Mouse (Mus musculus) intestine, embryonic 14.5 days (tissue): Measurements from ENCODE around the gene Epha1. TPM values are rescaled to one million over a fixed set of nuclear protein-coding genes. Genes with fewer than 3 reads are reported as not detected.
A peak's percentile ranks its signal among the peaks of the same experiment; 100 is the strongest.

Source experiments
- ATAC-seq: fragments of 200-750 bp; cut with Nextera tagmentation; replicated peaks from 2 replicates; pipeline ENCODE4 v1.8.0; 2017; ENCODE audit warnings: low read depth, moderate number of reproducible peaks, moderate TSS enrichment, moderate library complexity; ENCODE audit not compliant: low FRiP score, low TSS enrichment
- DNase-seq: peaks from one replicate; pipeline ENCODE4 v3.0.0-alpha.2; 2018; ENCODE audit warnings: low spot score
- H3K27ac ChIP-seq: fragments of 300-500 bp; sonication (generic); 2 replicates; pipeline ENCODE4 v1.5.1; 2014; ENCODE audit warnings: low read depth, mild to moderate bottlenecking, control low read depth
- H3K27me3 ChIP-seq: fragments of 300-500 bp; sonication (generic); replicated peaks from 2 replicates; pipeline ENCODE4 v1.6.1; 2014; ENCODE audit warnings: low read length, control low read depth; ENCODE audit not compliant: control insufficient read depth, insufficient read depth
- H3K36me3 ChIP-seq: fragments of 300-500 bp; sonication (generic); 2 replicates; pipeline ENCODE4 v1.6.1; 2014; ENCODE audit warnings: low read length, control low read depth; ENCODE audit not compliant: control insufficient read depth, insufficient read depth
- H3K4me1 ChIP-seq: fragments of 300-500 bp; sonication (generic); replicated peaks from 2 replicates; pipeline ENCODE4 v1.6.1; 2014; ENCODE audit warnings: low read length, control low read depth, mixed read lengths; ENCODE audit not compliant: control insufficient read depth, insufficient read depth
- H3K4me2 ChIP-seq: fragments of 300-500 bp; sonication (generic); 2 replicates; pipeline ENCODE4 v1.6.1; 2014; ENCODE audit warnings: low read length
- H3K4me3 ChIP-seq: fragments of 300-500 bp; sonication (generic); 2 replicates; pipeline ENCODE4 v1.5.1; 2014; ENCODE audit warnings: low read depth, low read length, control low read depth, mixed read lengths
- H3K9ac ChIP-seq: fragments of 300-500 bp; sonication (generic); 2 replicates; pipeline ENCODE4 v1.6.1; 2014; ENCODE audit warnings: mild to moderate bottlenecking, low read length
- H3K9me3 ChIP-seq: fragments of 300-500 bp; sonication (generic); 2 replicates; pipeline ENCODE4 v1.6.1; 2016; ENCODE audit warnings: low read length, control low read depth; ENCODE audit not compliant: control insufficient read depth
- WGBS: fragments of 180-500 bp; shearing (Covaris S2); extraction: QIAGEN DNeasy Blood & Tissue Kit; methylation state at CpG from one replicate; pipeline ENCODE4 v1.1.7; 2014; 5-methylcytosine and 5-hydroxymethylcytosine counted together
- polyA plus RNA-seq: library from polyadenylated mRNA; unstranded; fragments of >200 nt; fragmentation: Nextera tagmentation; extraction: Ambion mirVana; gene quantifications from 2 replicates; pipeline ENCODE4 v1.2.1, GENCODE M21; 2014

Gene Epha1
- polyA plus RNA-seq, 1 experiment from 2014 or later, result 2.5 TPM

DNA sequence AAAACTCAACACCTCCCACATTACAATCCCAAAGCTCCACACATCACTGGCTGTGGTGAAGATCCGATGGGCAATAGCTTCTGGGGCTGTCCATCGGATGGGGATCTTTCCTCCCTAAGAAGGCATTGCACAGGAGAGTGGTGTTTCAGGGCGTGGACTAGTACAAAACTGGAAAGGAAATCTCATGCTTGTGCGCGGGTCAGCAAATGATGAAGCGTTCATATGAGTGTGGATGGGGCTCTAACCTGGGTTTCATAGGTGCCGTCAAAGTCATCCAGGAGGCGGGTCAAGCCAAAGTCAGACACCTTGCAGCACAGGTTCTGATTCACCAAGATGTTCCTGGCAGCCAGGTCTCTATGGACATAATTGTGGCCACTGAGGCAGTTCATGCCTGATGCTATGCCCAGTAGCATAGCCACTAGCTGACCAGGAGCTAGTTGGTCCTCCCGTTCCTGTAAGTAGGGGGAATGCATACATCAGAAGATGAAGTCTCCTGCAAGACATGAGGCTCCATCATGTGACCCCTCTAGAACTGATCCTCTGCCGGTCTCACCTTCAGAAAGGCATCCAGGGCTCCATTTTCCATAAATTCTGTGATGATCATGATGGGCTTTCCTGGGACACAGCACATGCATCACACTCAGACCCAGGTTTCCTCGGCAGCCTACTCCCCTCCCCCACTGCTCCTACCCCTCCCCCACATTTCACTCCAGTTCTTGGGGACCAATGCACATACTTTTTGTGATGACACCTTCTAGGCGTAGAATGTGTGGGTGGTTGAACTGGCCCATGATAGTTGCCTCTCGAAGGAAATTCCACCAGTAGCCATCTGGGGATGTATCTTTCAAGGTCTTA is 11.8 kb downstream of the Epha1 start:
- H3K9ac ChIP-seq, result no peak overlapping the region
- H3K4me1 ChIP-seq, result peaks cover 4% of the 10 kb centered on the region; the same call in 1 of the 2 replicates
- H3K27me3 ChIP-seq, result no peaks in the 10 kb centered on the region
- no peaks in the 10 kb centered on the region for H3K9me3 ChIP-seq
- H3K4me3 ChIP-seq, result no peak overlapping the region
- ATAC-seq (no peak), DNase-seq (no peak)
- H3K4me2 ChIP-seq, result no peak overlapping the region
- H3K27ac ChIP-seq, result no peak overlapping the region
- WGBS, result 88% methylated on average over 13 of the region's 13 CpGs
- peaks cover 57% of the 10 kb centered on the region for H3K36me3 ChIP-seq

DNA sequence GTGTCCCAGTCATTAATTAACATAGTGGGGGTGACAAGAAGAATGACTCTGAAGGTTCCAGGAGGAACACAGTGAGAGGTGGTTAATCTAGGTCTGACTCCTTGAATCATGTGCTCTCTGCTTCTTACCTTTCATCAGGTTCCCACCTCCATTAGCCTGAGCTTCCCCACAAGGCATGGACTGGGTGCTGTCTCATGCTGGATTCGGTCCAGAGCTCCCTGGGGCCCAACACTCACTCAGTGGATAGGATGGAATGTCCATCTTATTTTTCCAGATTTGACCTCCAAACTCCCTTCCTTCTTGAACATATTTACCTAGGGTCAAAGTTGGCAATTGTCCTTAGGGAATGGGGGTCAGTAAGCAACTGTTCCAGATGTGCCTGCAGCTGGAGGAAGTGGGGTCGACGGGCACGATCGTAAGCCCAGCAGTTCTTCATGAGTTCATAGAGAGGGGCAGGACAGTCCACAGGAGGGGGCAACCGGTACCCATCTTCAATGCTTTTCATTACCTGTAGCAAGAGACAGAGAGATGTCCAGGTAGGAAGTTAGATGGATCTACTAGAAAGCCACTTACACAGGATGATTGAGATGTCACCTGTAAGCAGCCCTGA is 12.7 kb downstream of the Epha1 start:
- Histone ChIP-seq H3K36me3 (peaks cover 66% of the 10 kb centered on the region), H3K4me3 (no peak overlapping the region), H3K27me3 (no peaks in the 10 kb centered on the region), H3K4me2 (no peak overlapping the region), H3K27ac (no peak overlapping the region), H3K9ac (no peak overlapping the region), H3K9me3 (no peaks in the 10 kb centered on the region), H3K4me1 (peaks cover 4% of the 10 kb centered on the region; the same call in 1 of the 2 replicates)
- 90% methylated on average over 6 of the region's 6 CpGs for WGBS
- DNase-seq (no peak), ATAC-seq (no peak)

DNA sequence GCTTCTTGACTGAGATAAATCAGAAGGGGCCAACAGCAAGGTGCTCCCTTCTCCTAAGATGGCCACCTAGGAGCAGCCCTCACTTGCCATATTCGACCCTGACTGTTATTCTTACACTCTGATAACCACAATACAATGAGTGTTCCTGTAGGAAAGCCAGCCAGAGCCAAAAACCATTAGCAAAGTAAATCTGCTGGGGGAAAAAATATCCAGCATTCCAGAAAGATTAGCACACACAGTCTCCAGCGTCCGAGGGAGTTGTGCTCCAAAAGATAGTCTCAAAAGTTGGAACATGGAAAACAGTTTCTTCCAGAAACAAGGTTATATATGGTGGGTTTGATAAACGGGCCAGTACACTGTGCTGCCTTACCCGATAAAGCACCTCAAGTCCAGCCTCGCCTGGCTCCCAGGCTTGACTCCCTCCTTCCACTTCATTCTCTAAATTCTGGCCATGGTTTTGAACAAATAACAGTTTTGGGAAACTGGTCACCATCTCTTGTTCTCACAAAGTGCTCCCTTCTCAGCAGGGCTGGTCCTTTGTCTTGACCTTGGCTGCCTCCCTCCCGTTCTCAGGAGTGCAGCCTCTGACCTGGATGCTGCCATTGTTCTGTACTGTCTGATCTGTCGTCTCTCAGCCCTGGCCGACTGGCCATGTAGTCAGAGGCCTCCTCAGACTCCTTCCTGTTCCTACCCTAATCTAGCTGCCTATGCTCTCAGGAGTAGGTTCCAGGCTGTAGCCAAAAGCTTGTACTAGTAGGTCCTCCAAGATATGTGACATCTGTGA is 13.5 kb downstream of the Epha1 start:
- H3K27ac ChIP-seq, result 0 out of 2 replicates have a peak overlapping the region, but pooled peaks have one; percentile 18
- no peaks in the 10 kb centered on the region for H3K9me3 ChIP-seq
- peaks cover 10% of the 10 kb centered on the region for H3K4me1 ChIP-seq
- no peak for DNase-seq
- H3K36me3 ChIP-seq, result peaks cover 70% of the 10 kb centered on the region
- 67% methylated on average over 9 of the region's 9 CpGs for WGBS
- H3K4me3 ChIP-seq, result no peak overlapping the region
- no peak overlapping the region for H3K4me2 ChIP-seq
- ATAC-seq, result no peak
- no peaks in the 10 kb centered on the region for H3K27me3 ChIP-seq
- H3K9ac ChIP-seq, result no peak overlapping the region

DNA sequence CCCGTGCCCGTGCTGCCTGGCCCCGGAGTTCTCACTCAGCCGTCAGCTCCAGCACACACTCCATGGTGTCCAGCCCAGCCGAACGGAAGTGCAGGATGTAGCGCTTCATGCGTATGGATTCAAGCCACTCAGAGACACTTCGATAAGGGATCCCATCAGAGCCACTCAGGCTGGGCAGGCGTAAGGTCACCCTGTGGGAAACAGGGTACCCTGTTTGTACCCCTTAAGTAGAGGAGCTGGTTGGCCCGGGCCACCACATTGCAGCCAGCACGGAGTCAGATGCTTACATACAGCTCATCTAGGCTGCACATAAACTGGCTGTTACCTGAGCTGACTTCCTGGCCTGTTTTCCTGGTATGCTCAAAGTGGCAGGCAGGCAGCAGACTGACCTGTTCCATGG is 14.2 kb downstream of the Epha1 start:
- Histone ChIP-seq H3K4me3 (no peak overlapping the region), H3K4me2 (no peak overlapping the region), H3K27ac (no peak overlapping the region), H3K4me1 (peaks cover 16% of the 10 kb centered on the region), H3K9ac (no peak overlapping the region), H3K9me3 (no peaks in the 10 kb centered on the region), H3K27me3 (no peaks in the 10 kb centered on the region), H3K36me3 (peaks cover 70% of the 10 kb centered on the region)
- DNase-seq, result no peak
- ATAC-seq, result no peak
- 92% methylated on average over 12 of the region's 12 CpGs for WGBS

DNA sequence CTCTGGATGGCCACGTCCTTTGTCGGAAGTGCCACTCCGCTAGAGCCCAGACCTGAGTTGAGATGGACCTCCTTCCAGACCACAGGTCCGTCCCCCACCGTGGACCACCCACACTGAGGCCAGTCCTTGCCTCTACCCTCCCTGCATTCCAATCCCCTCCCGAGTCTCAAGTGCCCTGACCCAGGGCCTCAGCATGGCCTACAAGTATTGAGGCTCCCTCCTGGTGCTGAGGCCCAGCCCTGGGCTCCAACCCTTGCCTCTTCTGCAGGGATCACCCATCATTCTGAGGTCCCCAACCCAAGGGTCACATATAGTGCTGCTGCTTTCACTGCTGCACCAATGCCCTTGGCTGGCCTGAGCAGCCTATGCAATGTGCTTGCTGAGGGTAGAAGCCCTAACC is 15.2 kb downstream of the Epha1 start:
- H3K4me2 ChIP-seq, result no peak overlapping the region
- H3K9ac ChIP-seq, result no peak overlapping the region
- H3K4me1 ChIP-seq, result peaks cover 25% of the 10 kb centered on the region
- DNase-seq (no peak), ATAC-seq (no peak)
- H3K9me3 ChIP-seq, result no peaks in the 10 kb centered on the region
- peaks cover 77% of the 10 kb centered on the region for H3K36me3 ChIP-seq
- H3K27ac ChIP-seq, result no peak overlapping the region
- no peaks in the 10 kb centered on the region for H3K27me3 ChIP-seq
- 35% methylated on average over 6 of the region's 6 CpGs for WGBS
- H3K4me3 ChIP-seq, result no peak overlapping the region

DNA sequence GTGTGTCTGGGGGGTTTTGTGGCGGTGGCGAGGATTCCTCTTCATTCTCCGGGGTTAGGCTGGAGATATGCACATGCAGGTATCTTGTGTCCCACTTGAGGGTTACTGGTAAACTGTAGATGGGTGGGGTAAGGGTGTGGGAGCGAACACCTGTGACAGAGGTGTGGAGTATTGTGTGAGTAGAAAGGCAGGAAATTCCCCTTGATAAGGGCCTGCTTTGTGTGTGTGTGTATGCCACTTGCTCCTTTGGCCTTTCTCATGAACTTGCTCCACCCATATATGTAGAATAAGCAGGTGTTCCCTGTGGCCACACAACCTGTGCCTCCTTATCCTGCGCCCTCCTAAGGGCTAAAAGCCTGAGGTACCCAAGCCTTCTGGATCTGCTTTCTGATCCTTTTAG is 16.2 kb downstream of the Epha1 start:
- no peak for ATAC-seq
- Histone ChIP-seq H3K36me3 (peaks cover 84% of the 10 kb centered on the region), H3K27me3 (no peaks in the 10 kb centered on the region), H3K4me3 (no peak overlapping the region), H3K4me2 (no peak overlapping the region), H3K4me1 (peaks cover 35% of the 10 kb centered on the region), H3K9me3 (no peaks in the 10 kb centered on the region), H3K9ac (no peak overlapping the region), H3K27ac (no peak overlapping the region)
- no peak for DNase-seq
- WGBS, result 94% methylated on average over 5 of the region's 5 CpGs

DNA sequence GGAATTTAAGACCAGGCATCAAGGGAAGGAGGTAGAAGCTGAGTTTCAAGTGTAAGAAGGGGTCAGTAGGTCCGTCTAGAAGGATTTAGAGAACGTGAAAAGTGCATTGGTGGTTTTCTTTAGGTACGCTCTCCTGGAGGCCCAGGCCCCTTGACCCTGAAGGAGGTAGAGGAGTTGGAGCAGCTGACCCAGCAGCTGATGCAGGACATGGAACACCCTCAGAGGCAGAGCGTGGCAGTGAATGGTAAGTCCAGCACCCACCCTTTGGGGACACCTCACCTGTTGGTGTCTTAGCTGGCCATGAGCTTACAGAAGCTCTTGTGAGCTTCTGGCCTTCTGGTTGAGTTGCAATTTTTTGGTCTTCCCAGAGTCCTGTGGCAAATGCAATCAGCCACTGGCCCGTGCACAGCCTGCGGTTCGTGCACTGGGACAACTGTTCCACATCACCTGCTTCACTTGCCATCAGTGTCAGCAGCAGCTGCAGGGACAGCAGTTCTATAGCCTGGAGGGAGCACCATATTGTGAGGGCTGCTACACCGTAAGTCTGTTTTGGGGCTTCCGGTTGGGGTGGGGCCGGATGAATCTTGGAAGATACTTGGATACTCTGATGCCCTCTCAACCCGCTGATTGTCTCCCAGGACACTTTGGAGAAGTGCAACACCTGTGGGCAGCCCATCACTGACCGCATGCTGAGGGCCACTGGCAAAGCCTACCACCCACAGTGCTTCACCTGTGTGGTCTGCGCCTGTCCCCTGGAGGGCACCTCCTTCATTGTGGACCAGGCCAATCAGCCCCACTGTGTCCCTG is 17.1 kb downstream of the Epha1 start:
- H3K36me3 ChIP-seq, result peaks cover 82% of the 10 kb centered on the region

DNA sequence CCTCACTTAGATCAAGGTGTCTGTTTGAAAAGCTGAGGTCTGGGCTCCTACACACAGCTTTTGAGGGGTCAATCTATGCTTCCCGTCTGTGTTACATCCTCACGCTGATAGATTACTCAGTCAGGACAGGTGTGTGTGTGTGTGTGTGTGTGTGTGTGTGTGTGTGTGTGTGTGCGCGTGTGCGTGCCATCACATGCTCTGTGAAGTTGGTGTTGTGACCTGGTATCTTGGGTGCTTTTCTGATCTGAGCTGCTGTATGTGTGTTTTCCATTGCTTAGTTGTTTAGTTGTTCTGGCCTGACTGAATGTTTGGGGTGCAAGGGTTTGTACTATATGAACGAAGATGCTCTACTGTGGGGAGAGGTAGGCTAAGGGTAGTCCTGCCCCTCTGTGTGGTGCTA is 17.7 kb downstream of the Epha1 start:
- no peak for DNase-seq
- no peak for ATAC-seq
- WGBS, result 89% methylated on average over 6 of the region's 6 CpGs
- H3K27ac ChIP-seq, result no peak overlapping the region
- no peak overlapping the region for H3K4me2 ChIP-seq
- H3K27me3 ChIP-seq, result no peaks in the 10 kb centered on the region
- peaks cover 76% of the 10 kb centered on the region for H3K36me3 ChIP-seq
- no peaks in the 10 kb centered on the region for H3K9me3 ChIP-seq
- H3K4me3 ChIP-seq, result no peak overlapping the region
- H3K4me1 ChIP-seq, result peaks cover 46% of the 10 kb centered on the region
- no peak overlapping the region for H3K9ac ChIP-seq

More for the DNA sequence above, 17.1 kb downstream of the Epha1 start:
- no peak overlapping the region for H3K4me2 ChIP-seq
- no peak overlapping the region for H3K27ac ChIP-seq
- peaks cover 44% of the 10 kb centered on the region for H3K4me1 ChIP-seq
- 95% methylated on average over 13 of the region's 13 CpGs for WGBS
- no peaks in the 10 kb centered on the region for H3K9me3 ChIP-seq
- H3K9ac ChIP-seq, result no peak overlapping the region
- ATAC-seq, result no peak
- no peak overlapping the region for H3K4me3 ChIP-seq
- DNase-seq, result no peak
- no peaks in the 10 kb centered on the region for H3K27me3 ChIP-seq
